Mouse (Mus musculus) liver, adult 2 months (tissue): ENCODE results near the gene Pheta1. TPM values are rescaled to one million over a fixed set of nuclear protein-coding genes. Genes with fewer than 3 reads are reported as not detected.

Experiments
- DNase-seq: peaks from one replicate; pipeline ENCODE4 v3.0.0-alpha.2; 2011; ENCODE audit warnings: low read depth, low spot score; ENCODE audit errors: extremely low read depth
- H3K27ac ChIP-seq: fragments of 200-500 bp; replicated peaks from 2 replicates; pipeline ENCODE4 v1.5.1; 2012; ENCODE audit warnings: low read depth, mild to moderate bottlenecking, control low read depth, inconsistent platforms, low read length; ENCODE audit not compliant: insufficient read depth
- H3K27me3 ChIP-seq: fragments of 200-500 bp; 2 replicates; pipeline ENCODE4 v1.6.1; 2012; ENCODE audit warnings: mild to moderate bottlenecking, moderate library complexity, low read length, inconsistent platforms; ENCODE audit not compliant: control insufficient read depth, insufficient read depth
- H3K36me3 ChIP-seq: fragments of 200-500 bp; 2 replicates; pipeline ENCODE4 v1.6.1; 2012; ENCODE audit warnings: low read length, inconsistent platforms; ENCODE audit not compliant: control insufficient read depth, insufficient read depth
- H3K4me1 ChIP-seq: fragments of 200-500 bp; 2 replicates; pipeline ENCODE4 v1.6.1; 2011; ENCODE audit warnings: low read length; ENCODE audit not compliant: control insufficient read depth, insufficient read depth
- H3K4me3 ChIP-seq: fragments of 200-500 bp; 2 replicates; pipeline ENCODE4 v1.5.1; 2011; ENCODE audit warnings: low read depth, mild to moderate bottlenecking, control low read depth, low read length, moderate library complexity; ENCODE audit not compliant: insufficient read depth
- H3K79me2 ChIP-seq: fragments of 200-500 bp; 2 replicates; pipeline ENCODE4 v1.6.1; 2012; ENCODE audit warnings: inconsistent platforms, mild to moderate bottlenecking, low read length, moderate library complexity; ENCODE audit not compliant: control insufficient read depth, insufficient read depth
- H3K9ac ChIP-seq: fragments of 200-500 bp; 2 replicates; pipeline ENCODE4 v1.6.1; 2012; ENCODE audit warnings: low read depth, mild to moderate bottlenecking, control low read depth, inconsistent platforms, low read length
- CTCF ChIP-seq: fragments of 200-500 bp; IDR thresholded peaks from 2 replicates; pipeline ENCODE4 v1.5.1; 2011; ENCODE audit warnings: low read depth, low read length, control low read depth
- POLR2A ChIP-seq: fragments of 200-500 bp; IDR thresholded peaks from 2 replicates; pipeline ENCODE4 v1.6.1; 2011; ENCODE audit warnings: low read length, control low read depth; ENCODE audit not compliant: insufficient read depth; ENCODE audit errors: extremely low read depth
- WGBS: fragments of 180-500 bp; shearing (Covaris S2); methylation state at CpG from one replicate; pipeline ENCODE4 v1.1.7; 2018; 5-methylcytosine and 5-hydroxymethylcytosine counted together
- polyA plus RNA-seq: library from polyadenylated mRNA; depleted of rRNA; stranded (reverse); fragments of >200 nt; gene quantifications from 2 replicates; pipeline ENCODE4 v1.2.3, GENCODE M21; 2012; rRNA removed
- total RNA-seq: library from RNA; depleted of rRNA; stranded (reverse); fragments of >200 nt; gene quantifications from 2 replicates; pipeline ENCODE4 v1.2.3, GENCODE M21; 2014; rRNA removed

Pheta1 gene
- total RNA-seq: 7.1 and 7.4 TPM in 2 replicates
- polyA plus RNA-seq: 11.6 and 12.0 TPM in 2 replicates

DNA sequence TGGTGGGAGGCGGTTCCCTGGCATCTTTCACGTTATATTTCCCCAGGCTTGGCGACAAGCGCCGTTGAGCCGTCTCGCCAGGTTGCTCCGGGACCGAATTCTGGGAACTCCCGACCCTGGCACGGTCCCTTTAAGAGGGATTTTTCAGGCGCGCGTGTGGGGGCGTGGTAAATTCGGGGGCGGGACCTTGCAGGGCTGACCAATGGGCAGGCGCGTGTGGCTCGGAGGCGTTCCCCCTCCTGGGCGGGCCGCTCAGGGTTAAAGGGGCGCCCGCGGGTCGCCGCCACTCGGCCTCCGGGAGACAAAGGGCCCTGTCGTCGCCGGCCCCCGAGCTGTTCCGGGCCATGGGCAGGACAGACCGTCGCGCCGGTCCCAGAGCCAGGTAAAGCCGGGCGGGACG lies at the start of gene Pheta1:
Gene Pheta1 (plus strand): TSS at position 242 of the 400 bp plus-strand sequence.
- H3K79me2 ChIP-seq: peaks cover 4% of the 10 kb centered on the region; the same call in 1 of the 2 replicates
- H3K27me3 ChIP-seq: no peaks in the 10 kb centered on the region
- peak; percentile 80 for DNase-seq
- peak within 1 kb of the TSS; percentile 83 for H3K27ac ChIP-seq
- no peaks in the 10 kb centered on the region for H3K36me3 ChIP-seq
- H3K4me1 ChIP-seq: peaks cover 15% of the 10 kb centered on the region
- peak within 1 kb of the TSS; percentile 95 for H3K9ac ChIP-seq
- WGBS: 1% methylated on average over 40 of the region's 42 CpGs
- H3K4me3 ChIP-seq: peak within 1 kb of the TSS; percentile 93
- peak; percentile 69 for TF ChIP-seq POLR2A
- TF ChIP-seq CTCF: no peak

DNA sequence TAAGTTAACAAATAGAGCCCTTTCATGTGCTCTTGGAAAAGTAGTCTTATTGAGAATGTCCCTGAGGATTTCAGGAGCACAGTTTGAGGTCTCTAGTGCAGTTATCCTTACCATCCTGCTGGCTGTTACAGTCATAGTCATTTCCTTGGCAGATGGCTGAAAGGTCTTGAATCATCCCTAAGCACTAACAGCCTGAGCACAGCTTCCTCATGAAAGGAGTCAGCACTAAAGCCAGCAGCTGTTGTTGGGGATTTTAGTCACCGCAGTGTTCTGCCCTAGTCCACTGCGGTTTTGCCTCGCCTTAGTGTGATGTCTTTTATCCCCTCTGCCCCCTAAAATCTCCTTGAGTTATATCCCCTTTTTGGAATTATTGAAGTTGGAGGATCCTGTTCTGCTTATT lies 41.6 kb upstream of the Pheta1 start:
- H3K79me2 ChIP-seq: peaks cover 5% of the 10 kb centered on the region; the same call in 1 of the 2 replicates
- H3K9ac ChIP-seq: no peak overlapping the region
- 85% methylated on average over 3 of the region's 3 CpGs for WGBS
- no peak overlapping the region for H3K27ac ChIP-seq
- H3K4me1 ChIP-seq: no peaks in the 10 kb centered on the region
- no peak for TF ChIP-seq CTCF
- TF ChIP-seq POLR2A: no peak
- DNase-seq: no peak
- H3K4me3 ChIP-seq: no peak overlapping the region
- H3K36me3 ChIP-seq: peaks cover 49% of the 10 kb centered on the region
- H3K27me3 ChIP-seq: no peaks in the 10 kb centered on the region

DNA sequence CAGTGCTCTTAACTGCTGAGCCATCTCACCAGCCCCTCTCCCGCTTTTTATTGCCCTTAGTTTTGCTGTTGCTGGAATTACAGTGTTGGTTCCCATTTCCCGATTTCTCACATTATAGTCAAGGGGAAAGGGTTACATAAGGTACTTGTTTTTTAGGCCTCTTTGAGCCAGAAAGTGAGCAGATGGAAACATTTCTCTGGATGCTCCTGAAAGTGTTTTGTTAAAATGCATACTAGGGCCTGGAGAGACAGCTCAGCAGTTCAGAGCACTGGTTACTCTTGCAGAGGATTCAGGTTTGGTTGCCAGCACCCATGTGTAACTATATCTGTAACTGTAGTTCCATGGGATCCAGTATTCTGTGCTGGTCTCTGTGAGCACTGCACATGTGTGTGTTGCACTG lies 40.6 kb upstream of the Pheta1 start:
- WGBS: 92% methylated on average over 2 of the region's 2 CpGs
- DNase-seq: no peak
- TF ChIP-seq POLR2A: no peak
- no peak for TF ChIP-seq CTCF
- H3K36me3 ChIP-seq: peaks cover 44% of the 10 kb centered on the region
- no peak overlapping the region for H3K27ac ChIP-seq
- H3K9ac ChIP-seq: no peak overlapping the region
- H3K4me3 ChIP-seq: no peak overlapping the region
- no peaks in the 10 kb centered on the region for H3K4me1 ChIP-seq
- H3K27me3 ChIP-seq: no peaks in the 10 kb centered on the region
- H3K79me2 ChIP-seq: no peaks in the 10 kb centered on the region

DNA sequence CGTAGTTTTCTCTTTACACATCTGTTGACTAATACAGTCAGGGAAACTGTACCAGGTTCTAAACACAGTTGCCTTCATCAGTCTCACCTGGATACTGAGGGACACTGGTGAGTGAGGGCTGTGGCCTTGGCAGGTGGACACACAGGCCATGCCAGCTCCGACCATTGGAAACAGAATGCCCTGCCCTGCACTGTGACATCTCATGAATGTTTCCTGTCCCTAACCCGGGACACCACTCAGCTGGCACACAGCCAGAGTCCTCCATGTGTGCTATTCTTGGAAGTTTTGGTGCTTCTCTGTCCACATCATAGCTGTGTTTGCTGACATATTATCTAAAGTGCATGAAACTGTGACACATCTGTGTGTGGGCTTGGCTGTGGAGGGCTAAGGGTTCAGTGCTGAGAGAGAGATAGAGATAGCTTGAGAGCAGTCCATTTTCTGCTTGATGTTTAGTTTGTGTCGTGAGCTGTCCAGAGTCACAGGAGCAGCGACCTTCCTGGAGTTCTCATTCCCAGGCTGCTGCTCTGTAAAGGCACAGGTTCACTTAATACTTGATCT lies 39.0 kb upstream of the Pheta1 start:
- no peak for DNase-seq
- Histone ChIP-seq H3K9ac (no peak overlapping the region), H3K27me3 (no peaks in the 10 kb centered on the region), H3K27ac (no peak overlapping the region), H3K4me1 (no peaks in the 10 kb centered on the region; the same call in 1 of the 2 replicates), H3K79me2 (no peaks in the 10 kb centered on the region), H3K36me3 (peaks cover 35% of the 10 kb centered on the region), H3K4me3 (no peak overlapping the region)
- WGBS: 26% methylated on average over 5 of the region's 5 CpGs
- TF ChIP-seq POLR2A (no peak), CTCF (no peak)

DNA sequence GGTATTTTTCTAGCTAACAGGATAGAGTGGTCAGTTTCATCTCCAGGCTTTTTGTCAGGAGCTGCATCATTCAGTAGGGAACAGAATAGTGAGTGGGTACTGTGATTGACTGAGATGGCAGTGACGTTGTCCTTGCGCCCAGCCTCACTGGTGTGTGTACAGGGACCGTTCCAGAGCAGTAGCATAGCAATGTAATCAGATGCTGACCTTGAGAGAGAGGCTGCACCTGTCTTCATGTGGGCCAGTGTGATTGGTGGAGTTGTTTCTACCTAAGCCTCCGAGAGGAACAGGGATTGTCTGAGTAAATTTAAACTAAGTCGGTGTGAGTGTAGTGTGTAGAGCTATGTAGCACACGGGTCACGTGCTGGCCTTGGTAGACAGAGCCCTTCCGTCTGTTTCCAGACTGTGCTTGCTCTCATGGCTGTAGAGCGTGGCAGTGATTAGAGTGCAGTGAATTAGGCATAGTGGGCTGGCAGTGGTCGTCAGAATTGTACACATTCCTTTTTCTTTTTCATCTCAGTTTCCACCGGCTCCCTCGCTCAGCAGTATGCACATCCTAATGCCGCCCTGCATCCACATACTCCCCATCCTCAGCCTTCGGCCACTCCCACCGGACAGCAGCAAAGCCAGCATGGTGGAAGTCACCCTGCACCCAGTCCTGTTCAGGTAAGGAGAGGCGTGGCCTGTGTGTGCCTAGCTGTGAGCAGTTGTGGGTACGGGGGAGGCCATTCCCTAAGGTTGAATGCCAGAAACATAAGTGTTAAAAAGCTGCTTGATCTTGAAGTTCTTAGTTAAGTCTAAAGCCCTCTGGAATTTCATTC lies 38.2 kb upstream of the Pheta1 start:
- H3K27ac ChIP-seq: no peak overlapping the region
- 82% methylated on average over 17 of the region's 17 CpGs for WGBS
- H3K9ac ChIP-seq: no peak overlapping the region
- DNase-seq: no peak
- H3K4me1 ChIP-seq: no peaks in the 10 kb centered on the region; the same call in 1 of the 2 replicates
- H3K27me3 ChIP-seq: no peaks in the 10 kb centered on the region
- H3K79me2 ChIP-seq: no peaks in the 10 kb centered on the region
- H3K4me3 ChIP-seq: no peak overlapping the region
- TF ChIP-seq CTCF (no peak), POLR2A (no peak)
- H3K36me3 ChIP-seq: peaks cover 38% of the 10 kb centered on the region
